Mouse (Mus musculus): ENCODE measurements around the gene Pim3.

DNA sequence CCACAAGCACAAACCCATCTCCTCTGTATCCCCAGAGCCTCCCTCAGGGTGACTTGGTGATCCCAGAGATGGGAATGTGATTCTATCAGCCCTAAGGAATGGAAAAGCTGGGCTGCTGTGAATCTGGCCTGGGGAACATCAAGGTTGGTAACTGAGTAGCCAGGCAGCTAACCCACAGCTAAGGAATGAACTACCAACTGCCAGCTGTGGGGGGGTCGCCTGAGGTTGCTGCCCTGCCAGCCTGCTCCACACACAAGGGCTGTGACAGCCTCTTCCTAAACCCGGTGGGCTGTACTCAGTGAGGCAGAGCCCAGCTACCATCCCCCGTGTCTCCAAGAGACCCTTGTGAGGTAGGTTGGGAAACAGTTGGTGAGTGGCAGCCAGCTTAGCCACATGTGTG is 10.9 kb upstream of the Pim3 start:
- TF ChIP-seq CTCF (IDR thresholded peaks at IDR 0.05; ENCODE audit: low read depth), result no peak
- no peak for TF ChIP-seq EP300 (IDR thresholded peaks at IDR 0.05; ENCODE audit: low read depth)
